Mouse (Mus musculus) large intestine, adult 2 months (tissue): ENCODE measurements around the gene Fam181b. TPM values are rescaled to one million over a fixed set of nuclear protein-coding genes. Genes with fewer than 3 reads are reported as not detected.

ENCODE experiments used
- DNase-seq: peaks from one replicate; pipeline ENCODE4 v3.0.0-alpha.2; 2012; ENCODE audit warnings: low read depth, low spot score
- WGBS: fragments of 180-500 bp; shearing (Covaris S2); methylation state at CpG from one replicate; pipeline ENCODE4 v1.1.7; 2018; 5-methylcytosine and 5-hydroxymethylcytosine counted together
- polyA plus RNA-seq: library from polyadenylated mRNA; depleted of rRNA; stranded (reverse); fragments of >200 nt; gene quantifications from 2 replicates; pipeline ENCODE4 v1.2.3, GENCODE M21; 2012; rRNA removed

Fam181b gene
- polyA plus RNA-seq, 1 experiment: 0.14 TPM

- DNase-seq: no peak
- 57% methylated on average over 1 of the region's 1 CpGs for WGBS
Observed at GRCm38 (mm10) chr7:93123936-93124335, 44.3 kb downstream of the Fam181b start.

Other genes with a start within 250 kb of the Fam181b start
- 0.49 and 0.55 TPM in 2 replicates for gene Ddias, start 205.6 kb upstream of the Fam181b start, polyA plus RNA-seq
- 11.8 and 12.2 TPM in 2 replicates for gene Prcp, start 205.4 kb upstream of the Fam181b start, polyA plus RNA-seq